Mouse (Mus musculus) right cerebral cortex, postnatal 10 days (tissue): ENCODE measurements around the gene Pan3.

Experiments
- DNase-seq, 2 experiments: peaks; one replicate each; pipeline ENCODE4 v3.0.0; 2021; ENCODE audit warnings: low spot score in 2 of 2

The Pan3 gene

DNA sequence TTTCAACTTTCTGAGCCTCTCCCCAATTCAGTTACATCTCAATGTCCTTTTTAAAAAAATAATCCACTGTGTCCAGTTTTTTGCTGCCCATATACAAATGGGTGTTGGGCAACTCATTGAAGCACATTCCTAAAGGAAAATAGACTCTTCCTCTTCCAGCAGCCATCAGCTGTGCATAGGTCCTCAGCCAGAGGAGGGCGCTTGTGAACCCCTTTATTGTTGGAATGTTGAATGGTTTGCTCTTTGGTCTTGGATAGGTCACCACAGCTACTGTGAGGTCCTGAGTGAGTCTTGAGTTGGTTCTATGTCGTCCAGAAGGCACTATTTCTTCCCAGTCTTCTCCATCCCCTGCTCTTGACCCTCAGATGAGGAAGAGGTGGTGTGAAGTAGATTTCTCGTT lies 54.2 kb downstream of the Pan3 start:
- DNase-seq = no peak

DNA sequence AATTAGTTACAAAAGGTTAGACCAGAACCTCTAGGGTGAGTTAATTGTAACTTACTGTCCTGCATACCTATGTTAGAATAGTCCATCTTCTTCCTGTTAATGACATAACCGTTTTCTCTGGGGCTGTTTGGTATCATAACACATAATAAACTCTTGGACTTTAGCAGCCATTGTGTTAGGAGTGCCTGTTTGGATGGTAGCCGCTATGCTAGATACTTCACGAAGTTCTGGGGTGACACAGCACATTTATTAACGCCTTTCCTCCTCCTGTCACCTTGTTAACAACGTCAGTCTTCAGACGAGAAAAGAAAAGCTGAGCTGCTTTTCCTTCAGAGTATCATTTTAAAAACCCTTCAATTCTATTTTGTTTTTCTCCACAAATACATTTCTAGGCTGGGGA lies 59.3 kb downstream of the Pan3 start:
- no peak for DNase-seq

DNA sequence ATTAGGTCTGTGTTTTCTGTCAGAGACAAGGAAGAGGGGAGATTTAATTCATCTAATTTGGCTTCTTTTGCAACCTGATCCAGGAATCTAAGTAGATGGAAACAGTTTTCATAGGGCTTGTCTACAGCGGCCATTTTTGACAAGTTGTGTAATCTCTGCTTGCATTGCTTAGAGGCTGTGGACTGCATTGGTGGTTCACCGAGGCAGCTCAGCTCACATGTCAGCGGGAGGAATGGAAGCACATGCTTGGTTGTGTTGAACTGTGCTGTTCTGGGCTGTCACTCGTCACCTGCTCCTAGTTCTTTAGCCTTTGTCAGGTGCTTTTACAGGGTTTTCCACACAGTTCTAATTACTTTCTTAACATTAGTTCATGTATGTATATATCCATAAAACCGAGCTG lies 60.9 kb downstream of the Pan3 start:
- DNase-seq = no peak

DNA sequence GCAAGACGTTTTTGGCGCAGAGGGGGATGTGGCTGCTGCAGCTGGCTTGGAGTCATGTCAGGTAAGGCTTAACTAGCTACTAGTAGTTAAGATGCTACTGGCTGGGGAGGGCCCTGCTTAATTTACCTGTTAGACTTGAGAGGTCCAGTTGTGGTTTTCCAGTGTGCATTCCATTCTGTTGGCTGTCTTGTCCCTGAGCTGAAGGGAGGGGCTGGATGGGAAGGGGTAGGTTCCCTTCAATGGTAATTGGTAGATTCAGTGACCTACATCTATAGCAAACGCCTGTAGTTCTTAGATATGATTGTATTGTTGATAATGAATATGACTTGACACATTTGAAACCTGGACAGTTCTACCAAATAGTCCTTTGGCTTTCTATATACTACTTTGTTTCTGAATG lies 62.5 kb downstream of the Pan3 start:
- DNase-seq = no peak

DNA sequence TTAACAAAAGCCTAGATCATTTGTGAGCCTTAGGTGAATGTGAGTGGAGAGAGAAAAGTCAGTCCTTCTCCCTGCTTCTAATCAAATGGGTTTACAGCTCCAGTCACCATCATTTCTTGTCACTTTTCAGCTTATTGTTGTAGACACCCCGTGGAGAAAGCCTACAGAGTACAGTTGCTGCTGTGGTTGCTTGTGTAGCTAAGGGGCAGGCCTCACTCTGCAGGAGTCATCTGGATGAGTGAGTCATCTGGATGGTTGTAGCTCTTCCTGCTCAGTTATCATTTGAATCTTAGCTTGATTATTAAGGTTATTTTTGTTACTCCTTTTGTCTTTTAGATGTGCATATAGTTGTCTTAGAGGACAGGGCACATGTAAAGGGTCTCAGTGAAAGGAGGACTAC lies 63.2 kb downstream of the Pan3 start:
- DNase-seq = no peak

DNA sequence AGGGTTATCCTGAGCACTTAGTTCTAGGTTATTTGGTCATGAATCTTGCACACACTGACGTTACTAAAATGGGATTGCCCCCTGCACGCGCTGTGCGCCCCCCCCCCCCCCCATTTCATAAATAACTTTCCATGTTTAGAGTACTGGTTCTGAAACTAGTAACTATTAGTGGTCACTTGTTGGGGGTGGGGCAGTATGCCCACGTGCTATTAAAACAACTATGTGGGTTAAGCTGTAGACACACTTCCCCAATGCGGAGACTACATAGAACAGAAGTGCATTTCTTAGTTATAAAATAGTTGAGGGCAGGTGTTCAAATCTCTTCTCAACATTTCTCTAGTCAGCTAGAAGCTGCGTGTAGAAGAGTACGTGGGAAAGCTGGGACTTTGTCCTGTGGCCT lies 63.7 kb downstream of the Pan3 start:
- DNase-seq = no peak

DNA sequence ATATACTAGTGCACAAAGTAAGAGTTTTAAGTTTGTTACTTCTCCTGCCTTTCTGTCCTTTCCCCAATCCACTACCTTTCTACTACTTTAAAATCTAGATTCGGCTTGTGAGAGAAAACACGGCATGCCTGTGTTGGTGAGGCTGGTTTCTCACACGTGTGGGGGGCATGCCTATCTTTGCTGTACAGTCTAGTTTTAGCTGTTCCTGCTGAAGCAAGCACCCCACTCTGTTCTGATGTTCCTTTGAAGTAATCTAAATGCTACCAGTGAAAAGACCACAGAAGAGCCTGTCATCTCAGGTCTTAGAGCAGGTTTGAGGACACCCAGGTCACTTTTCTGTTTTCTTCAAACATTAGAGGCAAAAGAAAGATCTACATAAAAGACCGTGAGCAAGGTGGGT lies 64.4 kb downstream of the Pan3 start:
- no peak for DNase-seq

DNA sequence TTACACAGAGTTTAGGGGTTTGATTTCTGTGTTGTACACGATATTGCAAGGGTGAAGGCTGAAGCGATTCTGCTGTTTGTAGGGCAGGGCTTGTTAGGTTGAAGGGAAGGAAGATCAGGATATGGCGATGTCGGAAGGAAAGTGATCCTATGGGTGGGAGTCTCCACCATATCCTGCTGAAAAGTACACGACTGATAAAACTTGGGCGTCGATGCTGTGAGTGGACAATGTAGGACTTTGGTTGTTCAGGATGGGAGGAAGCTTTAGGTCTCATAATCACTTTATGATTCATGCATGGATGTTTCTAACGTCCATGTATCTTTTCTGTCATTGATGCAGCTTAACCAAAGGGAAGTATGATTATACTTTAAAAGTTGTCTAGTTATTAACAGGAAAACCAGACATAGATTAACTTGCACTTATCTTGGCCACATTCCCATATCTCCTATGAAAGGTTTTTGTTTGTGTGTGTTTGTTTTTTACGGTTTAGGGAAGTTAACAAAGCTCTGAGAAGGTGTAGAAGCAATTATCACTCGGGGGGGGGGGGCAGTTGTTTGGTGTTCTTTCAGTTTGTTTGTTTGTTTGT lies 64.9 kb downstream of the Pan3 start:
- DNase-seq = no peak

DNA sequence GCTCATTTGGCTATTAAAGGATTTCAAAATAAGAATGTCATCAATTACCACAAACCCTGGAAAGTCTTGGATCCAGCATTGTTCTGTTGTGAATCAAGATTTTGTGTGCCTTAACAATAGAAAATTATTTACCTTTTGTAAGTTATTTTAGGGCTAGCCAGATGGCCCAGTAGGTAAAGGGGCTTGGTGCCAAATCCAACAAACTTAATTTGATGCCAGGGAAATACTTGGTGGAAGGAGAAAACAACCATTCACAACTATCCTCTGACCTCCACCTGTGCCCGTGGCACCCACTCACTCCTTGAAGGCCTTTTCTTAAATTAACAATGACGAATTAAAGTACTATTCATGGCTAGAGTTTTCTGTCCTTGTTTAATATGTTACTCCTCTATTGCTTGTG lies 66.0 kb downstream of the Pan3 start:
- DNase-seq = no peak

DNA sequence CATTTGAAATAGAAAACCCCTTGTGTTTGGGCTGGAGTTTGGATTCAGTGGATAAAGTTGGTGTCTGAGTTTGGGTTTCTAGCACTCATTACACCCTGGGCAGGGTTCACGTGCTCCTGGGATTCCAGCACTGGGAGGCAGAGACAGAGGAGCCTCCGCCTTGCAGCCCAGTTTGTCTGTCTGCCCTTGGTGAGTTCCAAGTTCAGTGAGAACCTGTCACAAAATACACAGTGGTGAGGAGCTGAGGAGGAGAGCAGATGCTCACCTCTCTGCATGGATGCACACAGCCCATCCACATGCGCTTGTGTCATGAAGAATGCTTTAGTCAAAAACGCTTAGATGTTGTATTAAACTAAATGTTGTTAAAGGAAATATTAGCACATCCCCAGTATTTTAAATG lies 67.0 kb downstream of the Pan3 start:
- DNase-seq = no peak

DNA sequence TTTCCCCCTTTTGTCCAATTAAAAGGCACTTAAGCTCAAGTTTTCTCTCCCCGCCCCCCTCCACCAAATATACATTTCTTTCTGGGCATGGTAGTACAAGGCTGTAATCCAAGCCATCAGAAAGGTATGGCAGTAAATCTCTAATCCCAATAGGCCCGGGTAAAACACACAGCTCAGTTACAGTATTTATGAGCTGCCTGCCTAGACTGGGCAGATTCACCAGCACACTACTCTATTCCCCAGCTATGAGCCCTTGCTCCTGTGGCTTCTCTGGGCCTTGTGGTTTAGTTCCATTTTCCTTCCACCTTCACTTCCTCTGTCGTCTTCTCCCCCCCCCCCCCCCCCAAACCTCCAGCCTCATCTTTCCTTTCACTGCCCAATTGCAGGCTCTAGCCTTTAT lies 67.8 kb downstream of the Pan3 start:
- DNase-seq = no peak

DNA sequence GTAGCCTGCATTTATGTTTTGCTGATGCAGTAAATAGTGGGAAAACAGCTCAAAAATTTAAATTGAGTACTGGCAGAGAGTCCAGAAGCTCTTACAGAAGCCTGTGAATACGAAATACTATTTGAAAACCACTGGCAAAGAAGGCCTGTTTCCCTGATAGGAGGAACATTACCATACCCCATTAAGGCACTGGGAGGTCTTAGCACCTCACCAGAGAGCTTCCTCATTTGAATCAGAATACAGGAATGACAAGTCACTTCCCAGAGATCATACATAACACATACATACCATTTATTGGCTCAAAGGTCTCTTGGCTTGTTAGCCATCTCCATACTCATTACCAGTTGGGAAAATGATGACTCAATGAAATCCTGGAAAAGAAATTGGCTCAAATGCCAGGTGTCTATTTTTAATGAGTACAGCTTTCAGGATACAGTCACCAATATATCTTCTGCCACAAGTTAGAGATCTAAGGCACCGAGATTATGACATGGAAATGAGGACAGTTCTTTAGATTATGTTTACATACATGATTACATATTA lies 71.6 kb downstream of the Pan3 start:
- DNase-seq = no peak

DNA sequence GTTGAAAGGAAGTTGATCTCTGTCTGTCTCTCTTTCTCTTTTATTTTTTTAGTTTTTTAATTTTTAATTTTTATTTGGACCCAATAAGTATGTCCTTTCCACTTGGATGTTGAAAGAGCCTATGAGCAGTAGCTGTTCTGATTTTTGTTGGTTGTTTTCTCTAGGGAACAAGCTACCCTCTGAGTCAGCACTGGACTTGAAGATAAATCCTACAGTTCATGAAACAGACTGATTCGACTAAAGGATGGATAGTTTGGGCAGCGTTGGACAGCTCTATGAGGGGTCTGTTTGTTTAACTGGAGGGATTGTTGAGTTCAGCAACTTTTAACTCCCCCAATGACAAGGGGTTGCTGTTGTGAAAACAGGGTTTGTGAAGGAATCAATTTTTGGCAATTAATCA lies 73.0 kb downstream of the Pan3 start:
- no peak for DNase-seq

DNA sequence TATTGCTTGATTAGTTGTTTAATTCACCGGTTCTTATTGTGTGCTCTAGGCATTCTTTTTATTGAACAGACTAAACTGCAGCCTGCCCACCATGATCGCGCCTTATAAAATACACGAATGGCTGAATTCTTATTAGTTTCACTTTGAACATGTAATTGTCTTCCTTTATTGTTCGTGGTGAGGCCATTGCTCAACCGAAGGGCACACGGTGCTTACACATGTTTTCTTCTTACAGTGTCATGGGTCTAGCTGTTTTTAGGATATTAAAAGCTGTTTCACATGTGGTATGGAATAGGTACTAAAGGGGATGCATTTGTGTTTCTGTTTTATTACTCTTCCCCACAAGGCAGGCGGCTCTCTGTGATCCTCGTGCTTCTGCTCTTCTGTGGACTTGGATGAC lies 81.4 kb downstream of the Pan3 start:
- DNase-seq = no peak

DNA sequence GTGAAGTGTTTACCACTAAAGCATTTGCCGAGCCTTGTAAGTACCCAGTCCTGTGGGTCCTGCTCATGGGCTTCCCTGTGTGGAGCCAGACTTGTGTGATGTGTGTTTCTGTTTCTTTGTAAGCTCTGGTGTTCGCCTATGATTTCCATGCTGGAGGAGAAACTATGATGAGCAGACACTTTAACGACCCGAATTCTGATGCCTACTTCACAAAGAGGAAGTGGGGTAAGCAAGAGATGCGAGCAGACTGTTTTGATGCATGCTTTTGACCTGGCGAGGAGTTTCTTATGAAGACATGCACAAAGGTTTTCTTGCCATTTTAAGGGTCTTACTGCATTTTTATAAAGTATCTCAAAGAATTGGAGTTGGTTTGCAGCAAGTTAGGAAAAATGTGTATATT lies 97.0 kb downstream of the Pan3 start:
- no peak for DNase-seq

DNA sequence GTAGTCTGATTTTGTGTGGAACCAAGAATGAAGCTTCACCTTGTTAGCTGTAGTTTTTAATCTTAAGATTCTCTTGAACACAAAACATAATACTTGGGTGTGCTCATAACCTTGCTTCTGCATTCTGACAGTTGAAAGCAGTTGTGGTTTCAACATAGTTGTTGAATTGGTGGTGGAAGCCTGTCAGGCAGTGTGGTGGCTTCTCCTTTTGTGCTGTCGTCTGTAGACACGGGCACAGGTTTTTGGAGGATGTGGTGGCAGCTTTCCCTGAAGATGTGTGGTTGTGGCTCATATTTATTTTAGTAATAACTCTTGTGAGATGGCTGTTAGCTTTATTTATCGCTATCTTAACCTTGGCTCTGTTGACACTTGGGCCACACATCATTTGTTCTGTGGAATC lies 97.8 kb downstream of the Pan3 start:
- no peak for DNase-seq

DNA sequence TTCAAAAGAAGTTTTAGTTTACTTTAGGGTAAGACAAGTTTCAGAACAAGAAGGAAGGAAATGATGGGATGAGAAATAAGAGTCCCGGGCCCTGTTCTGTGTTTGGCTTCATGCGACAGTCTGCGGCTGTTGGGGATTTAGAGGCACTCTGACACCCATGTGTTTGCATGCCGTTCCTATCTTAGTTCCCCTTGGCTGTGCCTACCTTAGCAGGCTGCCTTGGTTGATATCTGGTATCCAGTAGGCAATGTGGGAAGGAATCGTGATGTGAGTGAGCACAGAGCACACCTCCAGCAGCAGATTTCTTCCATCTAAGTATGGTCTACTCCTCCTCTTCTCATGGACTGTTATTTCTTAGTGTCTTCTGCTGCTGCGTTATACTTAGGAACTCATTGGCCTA lies 102.1 kb downstream of the Pan3 start:
- DNase-seq = no peak

DNA sequence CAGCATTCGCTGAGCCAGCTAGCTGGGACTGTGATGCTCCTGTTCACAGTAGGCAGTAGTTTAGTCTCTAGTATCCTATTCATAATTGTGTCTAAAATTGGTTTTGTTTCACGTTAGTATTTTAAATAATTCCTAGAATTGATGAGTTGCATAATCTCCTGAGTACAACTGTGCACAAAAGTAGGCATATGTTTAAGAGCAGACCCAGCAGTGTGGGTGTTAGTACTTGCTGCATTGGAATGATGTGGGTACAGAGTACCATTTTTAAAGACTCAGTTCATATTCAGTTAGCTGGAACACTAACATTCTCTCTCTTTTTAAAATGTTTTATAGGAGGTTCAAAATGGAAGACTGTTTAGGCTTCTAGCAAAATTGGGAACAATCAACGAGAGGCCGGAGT lies 109.4 kb downstream of the Pan3 start:
- no peak for DNase-seq

DNA sequence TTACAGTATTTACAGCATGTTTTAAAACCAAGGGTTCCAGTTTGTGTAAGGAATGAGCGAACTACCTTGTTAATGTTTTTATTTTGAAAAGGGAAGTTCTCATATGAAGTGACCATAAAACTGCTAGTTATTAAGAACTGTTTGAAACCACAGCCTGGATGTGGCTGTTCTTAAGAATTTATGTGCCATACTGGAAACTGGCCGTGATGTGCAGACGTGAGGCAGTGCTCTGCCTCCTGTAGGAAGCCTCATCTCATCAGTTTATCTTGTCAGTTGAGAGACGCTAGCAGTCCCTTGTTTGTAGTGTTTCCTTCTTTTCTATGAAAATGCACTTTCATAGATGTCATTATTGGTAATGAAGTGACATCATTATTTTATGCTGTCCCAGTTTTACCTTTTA lies 109.9 kb downstream of the Pan3 start:
- no peak for DNase-seq

DNA sequence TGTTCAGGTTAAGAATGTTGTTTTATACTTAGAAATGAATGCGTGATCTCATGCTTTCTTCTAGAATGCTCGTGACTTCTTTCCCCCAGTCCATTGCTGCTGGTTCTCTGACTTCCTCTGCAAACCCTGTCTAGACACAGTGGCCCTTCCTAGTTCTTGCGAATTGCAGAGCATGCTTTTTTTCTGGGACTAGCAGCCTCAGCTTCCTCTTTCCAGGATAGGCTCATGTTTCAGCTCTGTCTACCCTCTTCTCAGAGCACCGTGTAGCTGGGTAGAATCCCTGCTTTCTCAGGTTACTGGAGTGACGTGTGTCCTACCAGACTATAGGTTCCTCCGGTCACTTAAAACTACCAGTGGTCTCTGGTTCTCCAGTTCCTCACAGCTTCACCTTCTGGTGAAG lies 112.3 kb downstream of the Pan3 start:
- no peak for DNase-seq

DNA sequence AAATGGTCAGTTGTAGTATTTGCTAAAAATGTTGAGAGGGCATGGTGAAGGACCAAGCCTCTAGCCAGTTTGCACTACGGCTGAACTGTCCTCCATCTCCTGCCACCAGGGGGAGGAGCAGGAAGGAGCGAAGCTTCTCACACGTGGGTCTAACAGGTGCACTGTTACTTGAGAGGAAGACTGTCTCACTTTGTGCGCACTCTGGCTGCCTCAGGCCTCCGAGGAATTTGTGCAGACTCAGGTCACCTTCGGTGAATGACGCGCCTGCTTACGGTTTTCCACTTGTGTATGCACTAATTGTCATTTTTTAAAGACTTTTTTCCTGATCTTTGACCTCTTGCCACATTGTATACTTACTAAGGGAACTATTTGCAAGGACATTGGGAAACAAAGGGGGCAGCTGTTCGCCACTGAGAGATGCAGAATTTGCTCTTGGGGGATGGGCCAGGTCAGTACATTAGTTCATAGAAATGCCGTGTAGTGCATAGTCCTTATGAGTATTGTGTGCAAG lies 115.8 kb downstream of the Pan3 start:
- DNase-seq = no peak

DNA sequence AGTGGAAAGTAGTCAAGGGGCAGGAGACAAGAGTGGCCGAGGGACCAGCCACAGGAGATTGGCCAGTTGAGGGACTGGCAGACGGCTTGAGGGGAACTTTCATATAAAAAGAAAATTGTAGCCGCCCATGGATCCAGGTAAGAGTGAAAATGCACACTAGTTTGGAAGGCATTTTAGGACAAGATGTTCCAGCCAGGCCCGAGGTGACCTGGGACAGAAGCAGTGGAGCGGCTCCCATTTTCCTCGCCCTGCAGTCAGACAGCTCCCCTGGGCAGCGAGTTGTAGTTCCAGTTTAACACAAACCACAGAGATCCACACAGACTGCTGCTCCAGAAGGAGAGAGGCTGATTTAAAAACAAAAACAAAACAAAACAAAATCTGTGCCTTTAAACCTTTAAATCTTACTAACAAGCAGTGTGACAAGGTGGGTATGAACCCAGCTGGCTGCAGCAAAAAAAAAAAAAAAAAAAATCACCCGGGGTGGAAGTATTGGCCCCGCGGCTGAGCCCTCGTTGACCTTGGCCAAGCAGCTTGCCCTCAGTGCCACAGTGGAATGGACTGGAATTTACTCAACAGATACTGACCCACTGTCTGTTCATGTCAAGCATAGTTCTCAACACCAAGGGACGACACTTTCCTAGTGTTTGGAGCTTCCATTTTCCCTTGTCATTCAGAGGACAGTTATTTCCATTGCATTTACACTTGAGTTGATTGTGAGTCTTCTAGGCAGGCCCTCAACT lies 119.2 kb downstream of the Pan3 start:
- DNase-seq = peak in 1 of 2 experiments; percentile 13

DNA sequence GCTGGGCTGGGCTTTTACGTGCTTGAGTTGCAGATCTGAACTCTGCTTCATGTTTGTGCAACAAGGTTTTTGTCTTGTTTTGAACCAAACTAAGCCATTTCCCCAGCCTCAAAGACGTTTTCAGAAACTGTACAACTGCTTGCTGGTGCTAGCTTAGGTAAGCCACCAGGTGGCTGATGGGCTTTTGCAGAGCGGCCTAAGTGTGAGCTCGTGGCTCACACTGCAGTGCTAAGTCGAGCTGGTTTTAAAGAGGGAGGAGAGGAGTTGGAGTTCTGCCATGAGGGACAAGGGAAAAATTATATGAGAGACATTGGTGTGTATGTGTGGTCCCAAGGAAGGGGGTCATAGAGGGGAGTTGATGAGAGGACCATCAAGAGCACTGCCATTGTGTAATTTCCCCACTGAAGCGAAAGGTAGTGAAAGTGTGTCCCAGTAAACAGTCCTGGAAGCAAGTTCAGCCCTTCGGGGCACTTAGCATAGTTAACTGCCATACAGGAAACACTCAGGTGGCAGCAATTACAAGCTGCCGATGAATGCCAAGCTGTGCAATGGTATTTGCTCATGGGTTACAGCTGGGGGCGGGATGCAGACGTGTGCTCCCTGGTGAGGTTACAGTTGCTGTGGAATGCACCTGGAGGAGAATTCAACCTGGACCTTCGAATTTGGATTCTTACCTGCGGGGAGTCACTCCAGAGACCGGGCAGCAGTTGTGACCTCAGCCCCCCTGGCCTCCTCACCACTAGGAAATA lies 122.1 kb downstream of the Pan3 start:
- DNase-seq = no peak
